Mouse (Mus musculus) hindbrain, embryonic 10.5 days (tissue): Measurements from ENCODE around the gene Zc3h14. TPM values are rescaled to one million over a fixed set of nuclear protein-coding genes. Genes with fewer than 3 reads are reported as not detected.
A peak's percentile ranks its signal among the peaks of the same experiment; 100 is the strongest.

ENCODE experiments used
- DNase-seq: peaks from one replicate; pipeline ENCODE4 v3.0.0-alpha.2; 2017; ENCODE audit warnings: low spot score
- H3K27ac ChIP-seq: fragments of 300-500 bp; sonication (generic); 2 replicates; pipeline ENCODE4 v1.5.1; 2016; ENCODE audit warnings: mild to moderate bottlenecking, moderate library complexity
- H3K27me3 ChIP-seq: fragments of 300-500 bp; sonication (generic); 2 replicates; pipeline ENCODE4 v1.6.1; 2016; ENCODE audit warnings: mild to moderate bottlenecking; ENCODE audit not compliant: poor library complexity, insufficient read depth, severe bottlenecking
- H3K36me3 ChIP-seq: fragments of 300-500 bp; sonication (generic); 2 replicates; pipeline ENCODE4 v1.6.1; 2016; ENCODE audit warnings: mild to moderate bottlenecking, moderate library complexity
- H3K4me1 ChIP-seq: fragments of 300-500 bp; sonication (generic); replicated peaks from 2 replicates; pipeline ENCODE4 v1.6.1; 2016; ENCODE audit warnings: mild to moderate bottlenecking
- H3K4me3 ChIP-seq: fragments of 300-500 bp; sonication (generic); 2 replicates; pipeline ENCODE4 v1.5.1; 2016; ENCODE audit warnings: mild to moderate bottlenecking, moderate library complexity
- H3K9me3 ChIP-seq: fragments of 300-500 bp; sonication (generic); 2 replicates; pipeline ENCODE4 v1.6.1; 2016; ENCODE audit warnings: mild to moderate bottlenecking, moderate library complexity
- WGBS: fragments of 180-500 bp; shearing (Covaris S2); methylation state at CpG from one replicate; pipeline ENCODE4 v1.1.7; 2016; 5-methylcytosine and 5-hydroxymethylcytosine counted together
- polyA plus RNA-seq: library from polyadenylated mRNA; unstranded; fragments of >200 nt; fragmentation: Nextera tagmentation; extraction: Ambion mirVana; gene quantifications from 2 replicates; pipeline ENCODE4 v1.2.1, GENCODE M21; 2016

The Zc3h14 gene
- polyA plus RNA-seq, 1 experiment from 2014 or later = 119 TPM

DNA sequence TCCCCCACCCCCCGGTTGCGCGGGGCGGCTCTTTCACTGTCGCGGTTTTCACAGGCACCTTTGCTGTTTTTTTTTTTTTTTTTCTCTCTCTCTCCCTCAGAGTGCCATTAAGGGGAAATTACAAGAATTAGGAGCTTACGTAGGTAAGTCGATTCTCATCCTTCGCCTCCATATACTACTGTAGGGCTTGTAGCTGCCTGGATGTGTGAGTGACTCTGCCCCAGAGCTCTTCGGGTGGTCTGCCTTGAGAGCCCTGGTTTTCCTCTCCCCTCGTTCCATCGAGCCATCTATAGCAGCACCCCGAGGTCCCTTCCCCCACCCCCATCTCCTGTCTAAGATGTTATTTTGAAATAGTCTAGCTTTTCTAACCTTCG lies 603 bp downstream of the Zc3h14 start:
- H3K4me3 ChIP-seq = peak overlapping the region; percentile 90
- peak overlapping the region; percentile 98 for H3K27ac ChIP-seq
- no peaks in the 10 kb centered on the region for H3K27me3 ChIP-seq
- 2% methylated on average over 14 of the region's 14 CpGs for WGBS
- no peak for DNase-seq
- peaks cover 24% of the 10 kb centered on the region for H3K4me1 ChIP-seq
- no peaks in the 10 kb centered on the region for H3K9me3 ChIP-seq
- peaks cover 11% of the 10 kb centered on the region; the same call in 1 of the 2 replicates for H3K36me3 ChIP-seq

DNA sequence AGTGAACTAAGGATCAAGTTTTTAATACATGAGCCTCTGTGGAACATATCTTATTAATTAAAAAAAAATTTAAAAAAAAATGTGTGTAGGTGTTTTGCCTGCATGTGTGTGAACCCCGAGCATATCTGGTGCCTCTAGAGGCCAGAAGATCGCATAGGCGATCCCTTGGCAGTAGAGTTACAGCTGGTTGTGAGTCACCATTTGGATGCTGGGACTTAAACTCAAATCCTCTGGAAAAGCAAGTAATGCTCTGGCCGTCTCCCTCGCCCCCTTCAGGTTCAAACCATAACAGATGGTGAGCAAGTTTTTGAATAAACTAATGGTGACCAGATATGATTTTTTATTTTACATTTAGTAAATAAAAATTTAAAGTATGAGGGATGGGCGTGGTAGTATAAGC lies 10.9 kb downstream of the Zc3h14 start:
- Histone ChIP-seq H3K9me3 (no peaks in the 10 kb centered on the region), H3K4me1 (no peaks in the 10 kb centered on the region), H3K27ac (no peak overlapping the region), H3K27me3 (no peaks in the 10 kb centered on the region), H3K4me3 (no peak overlapping the region), H3K36me3 (peaks cover 96% of the 10 kb centered on the region)
- WGBS = 93% methylated on average over 6 of the region's 6 CpGs
- no peak for DNase-seq

DNA sequence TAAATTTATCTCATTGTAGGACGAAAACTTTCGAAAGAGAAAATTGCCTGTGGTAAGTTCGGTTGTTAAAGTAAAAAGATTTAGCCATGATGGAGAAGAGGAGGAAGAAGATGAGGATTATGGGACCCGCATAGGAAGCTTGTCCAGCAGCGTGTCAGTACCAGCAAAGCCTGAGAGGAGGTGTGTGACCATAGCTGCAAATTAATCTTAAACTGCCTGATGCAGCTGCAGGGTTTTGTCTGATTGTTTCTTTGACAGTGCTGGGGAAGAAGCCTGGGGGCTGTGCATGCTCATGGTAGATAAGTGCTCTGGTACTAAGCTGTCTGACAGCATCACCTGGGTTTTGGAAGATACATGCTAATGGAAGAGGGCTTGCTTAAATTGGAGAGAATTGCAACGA lies 12.9 kb downstream of the Zc3h14 start:
- DNase-seq = no peak

DNA sequence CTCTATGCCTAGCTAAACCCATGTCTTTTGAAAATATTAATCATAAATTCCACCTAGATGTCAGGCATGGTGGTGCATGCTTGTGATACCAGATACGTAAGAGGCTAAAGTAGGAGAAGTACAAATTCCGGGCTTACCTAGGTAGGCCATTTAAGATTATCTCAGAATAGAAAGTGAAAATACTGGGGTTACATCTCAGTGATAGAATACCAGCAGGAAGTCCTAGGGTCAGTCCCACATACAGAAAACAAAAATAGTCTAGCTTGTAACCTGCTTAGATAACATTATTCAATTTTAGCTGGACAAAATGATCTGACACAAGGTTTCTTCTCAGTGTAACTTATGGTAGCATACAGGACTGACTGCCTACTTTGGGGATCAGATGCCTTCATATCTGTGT lies 19.5 kb downstream of the Zc3h14 start:
- no peak for DNase-seq
- 100% methylated on average over 2 of the region's 2 CpGs for WGBS
- no peaks in the 10 kb centered on the region for H3K4me1 ChIP-seq
- H3K4me3 ChIP-seq = no peak overlapping the region
- H3K9me3 ChIP-seq = no peaks in the 10 kb centered on the region
- H3K36me3 ChIP-seq = peaks cover 98% of the 10 kb centered on the region
- no peaks in the 10 kb centered on the region for H3K27me3 ChIP-seq
- H3K27ac ChIP-seq = no peak overlapping the region

More for the DNA sequence above, 12.9 kb downstream of the Zc3h14 start:
- 91% methylated on average over 6 of the region's 6 CpGs for WGBS
- no peak overlapping the region for H3K27ac ChIP-seq
- peaks cover 94% of the 10 kb centered on the region for H3K36me3 ChIP-seq
- no peaks in the 10 kb centered on the region for H3K27me3 ChIP-seq
- H3K4me3 ChIP-seq = no peak overlapping the region
- H3K4me1 ChIP-seq = no peaks in the 10 kb centered on the region
- H3K9me3 ChIP-seq = no peaks in the 10 kb centered on the region

DNA sequence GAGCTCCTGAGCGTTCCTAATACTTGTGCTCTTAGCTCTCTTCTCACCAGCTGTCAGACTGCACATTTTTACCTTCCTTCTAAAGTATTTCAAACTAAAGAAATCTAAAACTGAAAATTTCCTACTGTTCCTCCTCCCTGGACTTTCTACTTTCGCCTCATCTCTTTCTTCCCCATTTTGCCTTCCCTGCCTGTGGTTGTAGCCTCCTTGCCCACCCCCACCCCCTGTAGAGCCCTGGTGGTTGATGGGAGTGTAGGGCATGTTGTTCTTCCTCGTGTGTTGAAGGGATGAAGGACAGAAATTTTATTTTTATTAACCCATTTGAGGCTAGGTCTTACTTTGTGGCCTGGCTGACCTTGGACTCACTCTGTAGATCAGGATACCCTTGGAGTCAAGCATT lies 30.7 kb downstream of the Zc3h14 start:
- no peaks in the 10 kb centered on the region for H3K9me3 ChIP-seq
- H3K27ac ChIP-seq = no peak overlapping the region
- no peak overlapping the region for H3K4me3 ChIP-seq
- no peaks in the 10 kb centered on the region for H3K4me1 ChIP-seq
- no peaks in the 10 kb centered on the region for H3K27me3 ChIP-seq
- 83% methylated on average over 3 of the region's 3 CpGs for WGBS
- DNase-seq = no peak
- peaks cover 98% of the 10 kb centered on the region for H3K36me3 ChIP-seq

DNA sequence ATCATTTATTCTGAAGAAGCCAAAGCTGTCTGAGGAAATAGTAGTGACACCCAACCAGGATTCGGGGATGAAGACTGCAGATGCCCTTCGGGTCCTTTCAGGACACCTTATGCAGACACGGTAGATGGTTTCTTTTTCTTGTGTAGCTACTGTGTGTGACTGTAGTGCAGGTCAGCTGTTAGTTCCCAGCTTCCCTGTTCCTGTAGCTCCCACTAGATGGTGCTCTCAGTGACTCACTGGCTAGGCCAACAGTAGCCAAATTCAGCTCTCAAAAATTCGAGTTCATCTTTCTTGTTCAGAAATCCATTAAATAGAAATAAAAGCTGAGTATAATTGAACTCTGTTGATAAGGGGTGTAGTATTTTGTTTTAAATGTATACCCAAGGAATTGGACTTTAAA lies 32.4 kb downstream of the Zc3h14 start:
- H3K27ac ChIP-seq = no peak overlapping the region
- peaks cover 98% of the 10 kb centered on the region for H3K36me3 ChIP-seq
- H3K4me1 ChIP-seq = no peaks in the 10 kb centered on the region
- WGBS = 83% methylated on average over 4 of the region's 4 CpGs
- no peak overlapping the region for H3K4me3 ChIP-seq
- DNase-seq = no peak
- no peaks in the 10 kb centered on the region for H3K9me3 ChIP-seq
- no peaks in the 10 kb centered on the region for H3K27me3 ChIP-seq

DNA sequence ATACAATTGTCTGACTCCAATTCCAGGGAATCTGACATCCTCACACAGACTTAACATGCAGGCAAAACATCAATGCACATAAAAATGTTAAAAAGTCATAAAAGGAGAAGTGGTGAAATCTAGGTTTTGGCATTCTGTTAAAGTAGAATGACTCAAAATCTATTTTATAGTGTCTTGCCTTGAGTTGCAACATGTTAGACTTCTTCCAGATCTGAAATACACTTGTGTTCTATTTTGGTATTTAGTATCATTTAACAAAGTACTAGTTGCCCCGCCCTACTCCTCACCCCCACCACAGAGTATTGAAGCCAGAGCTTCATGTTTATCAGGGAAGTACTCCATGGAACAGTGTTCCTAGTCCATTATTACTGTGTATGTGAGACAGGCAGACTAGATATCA lies 37.5 kb downstream of the Zc3h14 start:
- Histone ChIP-seq H3K4me1 (no peaks in the 10 kb centered on the region), H3K4me3 (no peak overlapping the region), H3K27ac (no peak overlapping the region), H3K36me3 (peaks cover 100% of the 10 kb centered on the region), H3K27me3 (no peaks in the 10 kb centered on the region), H3K9me3 (no peaks in the 10 kb centered on the region)
- DNase-seq = no peak
- WGBS = 96% methylated on average over 1 of the region's 1 CpGs

DNA sequence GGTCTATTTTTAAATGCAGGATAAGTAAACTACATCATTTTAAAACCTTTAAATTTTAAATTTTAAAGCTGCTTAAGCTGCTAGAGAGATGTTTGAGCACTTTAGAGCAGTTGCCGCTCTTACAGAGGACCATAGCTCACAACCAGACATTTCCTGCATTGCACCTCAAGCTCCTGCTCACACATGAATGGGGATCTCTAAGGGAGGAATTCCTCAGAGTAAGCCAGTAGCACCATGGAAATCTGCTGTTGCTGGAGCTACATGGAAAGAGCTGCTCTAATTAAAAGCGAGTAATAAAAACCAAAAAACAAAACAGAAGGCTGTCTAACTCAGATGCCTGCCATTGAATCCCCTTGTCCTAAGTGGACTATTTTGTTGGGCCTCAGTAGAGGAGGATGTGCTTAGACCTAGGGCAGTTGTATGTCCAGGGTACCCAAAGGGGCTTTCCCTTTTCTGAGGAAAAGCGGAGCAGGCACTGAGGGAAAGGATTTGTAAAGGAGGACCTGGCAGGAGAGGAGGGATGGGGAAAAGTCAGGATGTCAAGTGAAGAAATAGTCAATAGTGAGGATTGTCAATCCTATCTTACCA lies 49.1 kb downstream of the Zc3h14 start:
- H3K4me3 ChIP-seq = no peak overlapping the region
- no peaks in the 10 kb centered on the region for H3K9me3 ChIP-seq
- 90% methylated on average over 3 of the region's 3 CpGs for WGBS
- no peak for DNase-seq
- H3K4me1 ChIP-seq = no peaks in the 10 kb centered on the region
- H3K27ac ChIP-seq = no peak overlapping the region
- H3K36me3 ChIP-seq = peaks cover 97% of the 10 kb centered on the region
- no peaks in the 10 kb centered on the region for H3K27me3 ChIP-seq

DNA sequence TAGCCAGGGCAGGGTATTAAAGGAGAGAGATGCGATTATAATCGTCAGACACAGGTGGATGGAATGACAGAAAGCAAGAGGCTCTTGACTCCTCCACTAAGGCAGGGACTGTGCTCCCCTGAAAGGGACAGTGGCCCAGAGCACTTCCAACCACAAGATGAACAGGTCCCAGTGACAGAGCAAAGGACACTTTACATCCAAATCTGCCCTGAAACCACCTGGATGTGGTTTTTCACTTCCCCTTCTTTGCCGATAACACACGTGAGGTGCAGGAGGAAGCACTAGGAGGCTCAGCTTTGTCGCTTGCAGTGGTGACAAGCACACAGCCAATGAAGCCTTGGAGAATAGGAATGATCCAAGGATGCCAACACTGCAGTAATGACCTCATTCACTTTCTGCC lies 53.6 kb downstream of the Zc3h14 start:
- whole genome bisulfite sequencing = 90% methylated on average over 5 of the region's 5 CpGs
- peaks cover 80% of the 10 kb centered on the region for H3K36me3 ChIP-seq
- H3K4me3 ChIP-seq = no peak overlapping the region
- no peak for DNase-seq
- H3K9me3 ChIP-seq = no peaks in the 10 kb centered on the region
- H3K27ac ChIP-seq = no peak overlapping the region
- no peaks in the 10 kb centered on the region for H3K4me1 ChIP-seq
- H3K27me3 ChIP-seq = no peaks in the 10 kb centered on the region

DNA sequence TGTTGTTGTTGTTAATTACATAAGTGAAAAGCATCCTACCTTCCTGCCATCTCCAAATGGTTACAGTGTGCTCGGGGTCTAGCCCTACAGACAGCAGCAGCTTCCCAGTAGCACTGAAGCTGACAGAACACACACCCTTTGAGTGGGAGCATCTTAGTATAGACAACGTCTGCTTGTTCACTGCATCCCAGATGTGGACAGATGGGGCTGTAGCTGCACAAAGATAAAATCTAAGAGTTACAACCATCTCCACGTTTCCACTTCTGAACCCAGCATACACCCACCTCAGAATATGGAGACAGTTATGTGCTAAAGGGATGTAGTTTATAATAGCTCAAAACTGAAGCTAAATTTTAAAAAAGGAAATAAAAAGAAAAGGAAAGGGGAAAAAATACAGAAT lies 55.5 kb downstream of the Zc3h14 start:
- peaks cover 68% of the 10 kb centered on the region for H3K36me3 ChIP-seq
- H3K27me3 ChIP-seq = no peaks in the 10 kb centered on the region
- H3K27ac ChIP-seq = no peak overlapping the region
- no peak for DNase-seq
- H3K4me3 ChIP-seq = no peak overlapping the region
- H3K4me1 ChIP-seq = no peaks in the 10 kb centered on the region
- 89% methylated on average over 3 of the region's 3 CpGs for WGBS
- H3K9me3 ChIP-seq = no peaks in the 10 kb centered on the region

DNA sequence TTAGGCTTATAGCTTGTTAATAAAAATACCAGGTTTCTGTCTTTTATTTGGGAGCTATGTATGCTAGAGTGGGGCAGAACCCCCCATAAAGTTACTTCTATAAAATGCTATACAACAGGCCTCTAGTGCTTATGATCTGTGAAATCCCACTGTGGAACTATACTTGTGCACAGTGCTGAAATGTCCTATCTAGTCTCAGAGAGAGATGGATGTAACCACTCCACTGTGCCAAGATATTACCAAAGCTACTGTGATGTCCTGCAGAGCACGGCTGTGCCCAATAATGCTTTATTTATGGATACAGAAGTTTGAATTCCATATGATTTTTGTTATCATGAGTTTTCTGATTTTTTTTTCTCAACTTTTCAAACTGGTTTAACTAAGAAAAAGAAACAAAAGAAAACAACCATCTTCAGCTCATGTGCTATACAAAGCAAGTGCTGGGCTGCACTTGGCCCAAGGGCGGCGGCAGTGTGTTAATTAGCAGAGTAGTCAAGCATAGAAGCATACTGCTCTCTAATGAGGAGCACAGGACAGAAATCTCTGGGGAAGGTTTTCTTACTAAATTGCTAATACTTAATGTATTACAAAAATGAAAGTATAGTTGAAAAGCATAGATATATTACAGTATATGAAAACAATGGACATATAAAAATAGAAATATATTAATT lies 57.4 kb downstream of the Zc3h14 start:
- H3K27ac ChIP-seq = no peak overlapping the region
- H3K4me1 ChIP-seq = no peaks in the 10 kb centered on the region
- 93% methylated on average over 3 of the region's 3 CpGs for WGBS
- H3K4me3 ChIP-seq = no peak overlapping the region
- H3K36me3 ChIP-seq = peaks cover 66% of the 10 kb centered on the region
- no peak for DNase-seq
- H3K9me3 ChIP-seq = no peaks in the 10 kb centered on the region
- H3K27me3 ChIP-seq = no peaks in the 10 kb centered on the region

DNA sequence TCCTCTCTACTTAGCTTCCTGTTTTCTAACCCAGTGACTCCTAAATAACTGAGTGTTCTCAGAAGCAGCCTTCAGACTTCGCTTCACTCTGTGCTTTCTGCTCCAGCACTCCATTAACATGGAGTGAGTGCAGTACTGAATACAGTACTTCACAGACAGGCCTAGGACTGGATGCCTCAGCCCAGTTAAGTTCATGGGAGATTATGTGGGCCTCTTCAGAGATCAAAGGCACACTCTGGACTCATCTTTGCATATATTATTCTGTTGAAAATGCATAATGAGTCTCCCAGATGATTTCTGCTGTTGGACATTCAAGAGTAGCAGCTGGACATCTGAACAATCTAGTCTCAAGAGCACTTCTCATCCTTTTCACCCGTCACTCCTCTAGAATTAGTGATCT lies 74.0 kb downstream of the Zc3h14 start:
- Histone ChIP-seq H3K9me3 (no peaks in the 10 kb centered on the region), H3K27ac (no peak overlapping the region), H3K27me3 (no peaks in the 10 kb centered on the region), H3K4me3 (no peak overlapping the region), H3K36me3 (peaks cover 47% of the 10 kb centered on the region), H3K4me1 (no peaks in the 10 kb centered on the region)
- no peak for DNase-seq
- 77% methylated on average over 2 of the region's 2 CpGs for WGBS

DNA sequence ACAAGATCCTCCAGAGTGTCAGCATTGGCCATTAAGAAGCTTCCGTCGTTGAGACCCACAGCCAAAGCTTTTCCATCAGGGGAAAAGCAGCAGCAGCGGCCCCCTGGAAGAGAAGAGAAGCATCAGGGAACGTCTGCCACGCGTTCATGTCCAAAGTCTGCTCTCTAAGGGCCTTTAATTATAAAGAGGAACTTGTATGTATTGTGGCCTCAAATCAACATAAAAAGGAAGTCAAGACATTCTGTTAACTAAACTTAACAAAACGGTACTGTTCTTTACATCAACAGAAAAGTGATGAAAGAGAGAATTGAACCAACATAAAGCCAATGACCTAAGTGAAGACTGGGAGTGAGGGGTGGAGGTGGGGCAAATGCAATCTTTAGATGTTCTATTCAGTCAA lies 84.4 kb downstream of the Zc3h14 start:
- Histone ChIP-seq H3K4me3 (no peak overlapping the region), H3K36me3 (peaks cover 71% of the 10 kb centered on the region), H3K9me3 (no peaks in the 10 kb centered on the region), H3K27ac (no peak overlapping the region), H3K4me1 (no peaks in the 10 kb centered on the region), H3K27me3 (no peaks in the 10 kb centered on the region)
- 86% methylated on average over 7 of the region's 7 CpGs for WGBS
- DNase-seq = no peak
